Mouse (Mus musculus) c-Kit-positive CD71-negative TER-119-negative erythroid progenitor cells, embryonic 14.5 days (primary cell): Measurements from ENCODE around the gene Itpripl1.
A peak's percentile ranks its signal among the peaks of the same experiment; 100 is the strongest.
"Not testable (repeated sequence)": the region's sequence is repeated elsewhere in the genome, so short reads cannot be mapped to it uniquely, and the experiment has no call there.

Experiments used
- DNase-seq: peaks from one replicate; pipeline ENCODE4 v3.0.0-alpha.2; 2013; ENCODE audit warnings: low read depth

The Itpripl1 gene

DNA sequence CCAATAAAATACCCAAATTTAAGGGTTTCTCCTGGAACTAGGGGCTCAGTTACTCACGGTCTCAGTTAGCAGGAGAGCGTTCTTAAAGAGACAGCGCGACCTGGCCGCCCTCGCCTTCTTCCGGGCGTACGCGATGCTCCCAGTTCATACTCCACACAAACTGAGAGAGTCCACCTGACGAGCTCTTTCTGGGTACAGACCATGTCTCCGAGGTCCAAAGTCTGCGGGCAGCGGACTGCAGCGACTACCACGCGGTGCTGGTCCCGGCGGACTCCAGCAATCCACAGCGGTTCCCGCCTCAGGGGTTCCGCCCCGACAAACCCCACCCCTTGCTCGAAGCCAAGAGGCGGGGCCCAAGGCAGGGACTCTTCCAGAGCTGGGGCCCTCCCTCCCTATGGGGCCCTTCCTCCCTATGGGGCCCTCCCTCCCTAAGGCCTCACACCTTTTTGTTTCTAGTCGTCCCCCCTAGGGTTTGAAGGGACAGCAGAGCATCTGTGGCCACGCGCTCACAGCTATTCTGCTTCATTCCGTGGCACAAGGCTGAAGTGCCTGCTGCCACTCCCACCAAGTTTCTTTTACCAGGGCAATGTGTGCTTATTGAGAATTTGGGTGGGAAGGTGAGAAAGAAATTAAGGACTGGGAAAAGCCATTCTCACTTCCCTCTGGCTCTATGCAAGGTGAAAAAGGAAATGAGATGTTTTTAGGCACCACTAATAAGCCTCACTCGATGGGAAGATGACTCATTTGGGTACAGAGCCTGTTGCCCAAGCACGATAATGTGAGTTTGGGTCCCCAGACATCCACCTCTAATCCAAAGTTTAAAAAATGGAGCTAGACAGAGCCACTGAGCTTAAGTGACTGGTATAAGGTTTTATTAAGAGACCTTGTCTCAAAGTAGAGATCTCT lies at the start of gene Itpripl1:
Gene Itpripl1, minus strand, starts transcription at position 285 of the 906 bp plus-strand sequence.
- peak; percentile 56 for DNase-seq

DNA sequence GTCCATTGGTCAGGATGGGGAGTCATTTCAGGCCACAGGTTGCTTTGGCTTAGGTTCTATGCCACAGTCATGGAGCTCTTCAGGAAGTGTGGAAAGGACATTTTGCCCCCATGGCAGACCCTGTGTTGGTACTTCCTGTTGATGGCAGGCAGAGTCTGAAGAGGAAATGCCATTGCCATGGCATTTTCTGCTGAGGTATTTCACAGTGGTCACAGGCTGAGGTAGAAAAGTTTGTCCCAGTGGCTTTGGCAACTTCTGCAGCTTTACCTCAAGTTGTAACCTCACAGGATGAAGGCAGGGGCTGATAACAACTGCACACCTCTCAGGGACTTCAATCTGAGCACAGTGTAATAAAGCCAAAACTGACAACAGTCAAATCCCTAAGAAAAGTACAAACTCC lies 46.3 kb upstream of the Itpripl1 start:
- no peak for DNase-seq

DNA sequence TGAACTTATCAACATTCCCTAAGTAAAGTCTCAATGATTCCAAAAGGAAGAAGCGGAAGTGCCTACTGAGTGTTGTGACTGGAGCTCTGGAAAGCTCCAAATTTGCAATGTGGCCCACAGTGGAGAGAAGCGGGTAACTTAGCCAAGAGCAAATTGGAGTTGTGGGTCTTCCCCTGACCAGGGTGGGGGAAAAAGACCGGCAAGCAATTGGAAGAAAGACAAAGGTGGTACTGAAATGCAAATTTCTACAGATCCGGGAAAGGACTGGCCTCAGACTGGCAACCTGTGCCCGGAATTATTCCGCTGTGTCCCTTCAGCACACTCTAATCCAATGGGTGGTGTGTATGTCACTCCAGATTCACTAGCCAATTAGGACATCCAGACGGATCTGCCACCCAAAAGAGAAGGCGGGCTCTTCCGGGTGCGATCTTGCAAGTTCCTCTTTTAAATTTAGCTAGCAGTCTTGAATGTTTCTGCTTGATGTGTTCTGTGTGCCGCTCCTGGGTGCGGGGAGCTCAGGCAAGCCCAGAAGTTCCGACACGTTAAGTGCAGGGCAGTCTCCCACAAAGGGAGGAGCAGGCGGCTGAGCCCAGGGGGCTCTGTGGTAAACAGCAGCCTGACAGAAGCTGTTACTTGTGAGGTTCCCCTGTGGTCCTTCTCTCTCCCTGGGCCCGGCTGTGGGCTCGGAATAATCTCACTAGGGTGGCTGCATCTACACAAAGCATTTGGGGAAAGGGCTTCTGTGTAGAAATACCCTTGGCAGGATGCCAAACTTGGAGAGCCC lies 39.5 kb upstream of the Itpripl1 start:
- peak; percentile 80 for DNase-seq

DNA sequence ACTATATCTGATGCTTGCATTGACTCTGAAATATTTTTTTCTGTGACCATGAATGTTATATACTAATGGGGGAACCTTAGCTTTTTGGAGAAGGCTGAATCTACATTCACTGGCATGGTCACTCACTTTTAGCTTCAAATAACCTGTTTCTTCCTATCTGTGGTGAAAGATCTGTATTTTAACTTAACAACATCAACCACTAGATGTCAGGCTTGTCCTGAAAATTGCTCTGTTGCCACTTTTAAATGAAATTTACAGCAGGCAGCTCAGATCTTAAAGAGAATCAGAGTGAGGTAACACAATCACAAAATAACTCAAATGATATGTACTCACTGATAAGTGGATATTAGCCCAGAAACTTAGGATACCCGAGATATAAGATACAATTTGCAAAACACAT lies 23.0 kb upstream of the Itpripl1 start:
- DNase-seq: not testable (repeated sequence)

DNA sequence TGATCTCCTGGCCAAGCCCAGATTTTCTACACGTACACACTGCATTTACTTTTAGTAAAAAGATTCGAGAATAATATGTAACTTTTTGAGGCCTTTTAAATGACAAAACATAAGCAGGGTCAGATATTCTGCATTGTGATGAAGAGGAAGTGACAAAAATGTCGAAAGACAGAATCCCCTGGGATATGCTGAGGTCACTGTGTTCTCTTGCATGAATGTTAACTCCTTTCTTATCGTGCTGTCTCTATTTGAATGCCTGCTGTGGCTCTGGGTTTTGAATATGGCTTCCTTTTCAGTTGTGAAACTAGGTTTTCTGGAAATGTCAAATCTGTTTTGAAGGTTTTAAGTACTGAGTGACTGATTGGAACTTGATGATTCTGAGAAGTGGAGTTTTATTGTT lies 22.4 kb upstream of the Itpripl1 start:
- DNase-seq: no peak

DNA sequence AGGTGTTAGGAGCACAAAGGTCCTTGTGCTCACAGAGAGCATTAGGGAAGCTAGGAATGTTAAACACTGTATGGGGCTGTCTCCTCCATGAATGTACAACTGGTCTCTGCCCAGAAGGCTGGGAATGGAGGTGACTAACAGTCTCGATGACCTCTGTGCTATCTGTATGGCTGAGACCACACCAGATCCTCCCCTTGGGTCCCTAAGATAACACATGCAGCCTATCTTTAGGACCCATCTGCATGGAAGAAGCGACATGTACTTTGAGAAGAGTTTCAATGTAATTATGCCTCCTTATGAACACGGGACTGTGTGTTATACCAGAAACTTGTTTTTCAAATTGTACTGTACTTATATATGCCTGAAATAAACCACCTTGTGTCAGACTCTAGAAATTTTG lies 2.5 kb upstream of the Itpripl1 start:
- no peak for DNase-seq

DNA sequence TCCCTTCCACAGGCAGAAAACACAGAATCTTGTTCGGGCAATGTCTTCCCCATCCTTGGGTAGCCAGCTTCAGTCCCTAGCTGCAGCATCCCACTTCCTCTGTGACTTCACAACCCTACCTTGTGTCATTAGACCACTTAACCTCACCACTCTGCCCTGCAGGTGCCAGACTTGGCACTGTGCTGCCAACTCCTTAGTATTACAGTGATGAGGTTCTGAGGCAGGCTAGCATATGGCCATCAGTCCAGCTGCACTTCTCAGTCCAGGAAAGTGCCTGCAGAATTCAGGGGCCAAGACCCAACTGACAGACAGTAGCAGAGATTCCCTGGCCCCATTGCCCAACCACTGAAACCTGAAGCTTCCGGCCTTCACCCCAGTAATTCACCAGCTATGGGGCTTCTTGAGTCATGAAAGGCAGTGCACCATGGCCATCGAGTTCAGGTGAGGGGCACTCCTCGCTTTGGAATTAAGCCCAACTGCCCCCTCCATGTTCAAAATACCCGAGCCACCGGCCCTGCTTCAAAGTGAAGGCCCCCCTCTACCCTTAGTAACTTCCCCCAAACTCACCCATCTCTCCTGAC lies 575 bp downstream of the Itpripl1 start:
- no peak for DNase-seq

DNA sequence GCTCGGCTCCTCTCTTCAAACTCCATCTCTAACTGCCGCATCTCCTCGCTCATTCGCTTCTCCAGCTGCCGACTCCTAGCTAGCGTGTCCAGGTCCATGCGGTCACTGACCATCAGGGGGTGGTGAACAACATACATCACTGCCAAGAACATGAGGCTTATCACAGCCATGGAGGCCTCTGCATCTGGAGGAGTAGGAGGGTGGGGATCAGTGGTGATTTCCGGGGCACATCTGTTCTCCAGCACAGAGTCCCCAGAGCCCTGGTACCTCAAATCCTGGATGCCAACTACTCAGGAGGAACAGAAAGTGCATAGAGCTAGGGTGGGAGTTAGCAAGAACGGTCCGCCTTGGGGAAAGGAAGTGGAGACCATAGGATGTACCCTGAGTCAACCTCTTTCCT lies 1.2 kb downstream of the Itpripl1 start:
- DNase-seq: no peak

DNA sequence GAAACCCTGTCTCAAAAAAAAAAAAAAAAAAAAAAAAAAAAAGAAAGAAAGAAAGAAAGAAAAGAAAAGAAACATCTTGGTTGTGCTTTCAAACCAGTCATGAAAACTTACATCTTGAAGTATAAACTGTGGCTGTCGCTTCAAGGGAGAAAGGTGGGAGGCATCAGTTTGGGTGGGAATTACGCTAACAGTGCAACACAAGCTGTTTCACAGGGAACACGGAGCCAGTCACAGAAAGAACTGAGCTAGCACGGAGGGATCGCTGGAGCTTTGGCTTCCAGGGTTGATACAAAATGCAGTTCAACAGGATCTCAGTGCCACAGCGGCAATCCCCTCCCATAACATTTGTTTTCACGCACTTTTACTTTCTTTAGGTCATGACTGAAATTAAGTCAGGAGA lies 3.2 kb downstream of the Itpripl1 start:
- DNase-seq: no peak

DNA sequence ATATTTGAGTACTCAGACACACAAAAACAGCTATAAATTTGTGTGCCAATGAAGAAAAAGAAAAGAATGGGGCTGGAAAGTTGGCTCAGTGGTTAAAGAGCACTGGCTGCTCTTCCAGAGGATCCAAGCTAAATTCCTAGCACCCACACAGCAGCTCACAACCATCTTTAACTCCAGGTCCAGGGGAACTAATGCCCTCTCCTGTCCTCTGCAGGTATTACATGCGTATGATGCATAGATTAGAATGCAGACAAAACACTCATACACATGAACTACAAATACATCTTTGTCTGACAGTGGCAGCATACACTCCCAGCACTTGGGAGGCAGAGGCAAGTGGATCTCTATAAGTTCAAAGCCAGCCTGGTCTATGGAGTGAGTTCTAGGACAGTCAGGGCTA lies 3.6 kb downstream of the Itpripl1 start:
- no peak for DNase-seq

DNA sequence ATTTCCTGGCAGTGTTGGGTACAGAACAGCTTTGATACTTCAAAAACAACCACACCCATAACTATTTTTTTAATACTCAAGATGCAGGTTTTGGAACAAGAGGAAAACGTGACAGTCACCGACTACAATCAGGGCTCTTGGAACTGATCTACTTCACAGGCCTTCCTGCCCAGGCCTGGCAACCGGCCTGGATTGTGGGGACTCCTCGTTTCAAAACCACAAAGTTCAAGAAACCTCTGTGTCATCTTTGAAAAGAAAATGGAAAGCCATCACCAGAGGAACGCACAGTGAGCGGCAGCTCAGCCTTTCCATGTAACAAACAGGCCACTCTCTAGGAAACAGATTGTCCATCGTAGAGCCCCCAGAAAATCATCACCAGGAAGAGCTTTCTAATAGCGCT lies 4.1 kb downstream of the Itpripl1 start:
- no peak for DNase-seq

DNA sequence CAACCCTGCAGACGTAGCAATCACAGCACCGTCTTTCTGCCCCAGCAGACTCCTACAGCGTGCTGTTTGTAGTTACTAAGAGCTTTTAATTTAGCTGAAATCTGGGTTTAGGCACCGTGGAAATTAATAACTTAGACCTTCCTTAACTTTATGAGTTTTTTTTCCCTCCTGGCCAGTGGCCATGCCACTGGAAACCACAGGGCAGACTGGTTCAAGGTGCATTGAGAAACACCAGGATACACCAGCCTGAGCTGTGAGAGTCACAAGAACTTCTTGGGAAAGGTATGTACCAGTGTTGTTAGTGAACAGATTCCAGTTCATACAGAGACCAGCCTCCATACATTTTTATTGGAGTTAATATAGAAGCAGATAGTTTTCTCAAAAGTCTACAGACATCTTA lies 4.8 kb downstream of the Itpripl1 start:
- no peak for DNase-seq

DNA sequence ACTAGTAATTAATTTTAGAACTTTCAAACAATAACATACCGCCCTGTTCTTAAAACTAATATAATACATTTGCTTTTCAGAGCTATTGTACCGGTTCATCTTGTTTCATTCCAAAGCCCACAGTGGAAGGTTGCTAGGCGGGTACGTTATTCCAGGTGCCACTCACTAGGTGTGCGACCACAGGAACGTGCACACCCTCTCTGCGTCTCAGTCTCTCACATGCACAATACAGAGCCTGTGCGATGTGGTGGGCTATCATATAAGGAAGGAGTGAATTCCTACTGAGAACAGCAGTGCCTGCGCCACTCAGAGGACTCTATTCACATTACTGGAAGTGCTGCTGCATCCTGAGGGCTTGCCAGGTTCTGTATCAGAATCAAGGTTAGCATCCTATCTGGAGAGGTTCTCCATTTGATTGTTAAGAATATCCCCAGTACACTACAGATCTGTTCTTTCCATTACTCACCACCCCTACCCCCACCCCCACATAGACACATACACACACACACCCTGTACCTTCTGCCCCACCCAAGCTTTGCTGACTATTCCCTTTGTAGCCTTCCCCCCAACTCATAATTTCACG lies 5.3 kb downstream of the Itpripl1 start:
- DNase-seq: no peak

DNA sequence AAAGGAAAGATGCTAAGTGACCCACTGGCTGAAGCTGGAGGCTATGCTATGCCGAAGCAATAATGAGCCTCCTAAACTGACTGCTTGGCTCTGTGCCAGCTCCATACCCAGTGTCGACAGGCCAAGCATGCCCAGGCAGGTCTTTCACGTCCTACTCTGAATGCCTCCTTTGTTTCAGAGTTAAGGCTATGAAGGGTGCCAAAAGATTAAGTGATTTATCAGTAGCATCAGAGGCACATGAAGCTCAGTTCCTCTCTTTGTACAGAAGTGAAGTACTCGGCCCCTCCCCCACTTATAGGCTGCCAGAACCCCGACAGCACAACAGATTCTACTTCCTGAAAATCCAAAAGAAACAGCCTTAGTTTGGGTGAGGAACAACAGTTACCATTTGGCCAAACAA lies 6.3 kb downstream of the Itpripl1 start:
- DNase-seq: no peak

DNA sequence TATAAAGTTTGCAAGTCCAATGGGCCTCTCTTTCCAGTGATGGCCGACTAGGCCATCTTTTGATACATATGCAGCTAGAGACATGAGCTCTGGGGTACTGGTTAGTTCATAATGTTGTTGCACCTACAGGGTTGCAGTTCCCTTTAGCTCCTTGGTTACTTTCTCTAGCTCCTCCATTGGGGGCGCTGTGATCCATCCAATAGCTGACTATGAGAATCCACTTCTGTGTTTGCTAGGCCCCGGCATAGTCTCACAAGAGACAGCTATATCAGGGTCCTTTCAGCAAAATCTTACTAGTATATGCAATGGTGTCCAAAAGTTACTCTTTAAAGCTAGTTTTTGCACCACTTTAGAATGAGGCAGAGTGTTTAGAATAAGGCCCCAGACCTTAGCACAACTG lies 8.0 kb downstream of the Itpripl1 start:
- not testable (repeated sequence) for DNase-seq

DNA sequence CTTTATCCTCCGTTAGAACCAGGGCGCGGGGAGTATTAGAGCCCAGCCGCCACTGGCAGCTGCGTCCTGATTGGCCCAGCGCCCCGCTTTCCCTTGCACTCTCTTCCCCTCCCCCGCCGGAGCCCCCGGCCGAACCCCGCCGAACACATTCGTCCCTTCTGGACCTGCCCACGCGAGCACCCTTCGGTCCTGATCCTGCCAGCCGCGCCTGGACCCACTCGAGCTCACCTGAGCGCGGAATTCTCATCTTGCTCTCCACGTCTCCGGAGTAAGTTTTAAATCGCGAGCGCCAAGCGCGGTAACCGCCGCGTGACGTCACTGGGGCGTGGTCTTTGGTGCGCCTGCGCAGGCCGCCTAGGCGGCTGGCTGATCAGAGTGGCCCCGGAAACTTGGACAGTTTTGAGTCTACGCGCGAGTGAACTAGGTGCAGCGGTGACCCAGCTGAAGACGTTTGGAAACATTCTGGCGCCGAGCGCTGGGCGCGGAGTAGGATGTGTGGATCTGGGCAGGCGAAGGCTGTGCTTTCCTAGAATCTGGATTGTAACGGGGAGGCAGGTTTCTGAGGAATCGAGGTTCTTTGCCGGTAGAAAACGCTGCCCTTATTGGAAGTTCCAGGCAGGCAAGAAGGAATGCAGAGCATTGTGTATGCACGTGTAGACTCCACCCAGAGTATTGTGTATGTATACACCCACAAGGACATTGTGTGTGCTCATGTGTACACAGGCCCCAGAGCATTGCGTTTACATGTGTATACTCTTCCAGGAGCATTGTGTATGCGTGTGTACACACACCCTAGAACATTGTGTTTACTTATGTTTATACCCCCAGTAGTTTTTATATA lies 9.4 kb downstream of the Itpripl1 start, which contains the start of gene Ncaph:
Gene Ncaph, minus strand, starts transcription at position 334 of the 841 bp plus-strand sequence.
- peak; percentile 77 for DNase-seq

DNA sequence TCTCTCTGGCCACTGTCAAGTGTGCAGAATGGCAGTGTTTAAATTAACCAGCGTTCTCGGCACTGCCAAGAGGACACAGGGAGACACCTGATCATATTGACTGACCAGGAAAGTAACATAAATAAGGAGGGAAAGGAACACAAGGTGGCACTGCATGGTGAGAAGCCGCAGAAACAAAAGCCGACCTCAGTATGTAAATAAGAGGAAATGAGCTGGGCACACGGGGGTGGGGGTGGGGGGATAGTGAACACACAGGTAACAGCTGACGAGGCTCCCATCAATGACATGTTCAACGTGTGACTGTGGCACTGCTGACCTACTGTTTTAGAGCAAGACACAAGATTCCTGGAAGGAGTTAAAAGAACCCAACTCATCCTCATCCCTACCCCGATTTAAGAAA lies 11.9 kb downstream of the Itpripl1 start:
- DNase-seq: no peak

DNA sequence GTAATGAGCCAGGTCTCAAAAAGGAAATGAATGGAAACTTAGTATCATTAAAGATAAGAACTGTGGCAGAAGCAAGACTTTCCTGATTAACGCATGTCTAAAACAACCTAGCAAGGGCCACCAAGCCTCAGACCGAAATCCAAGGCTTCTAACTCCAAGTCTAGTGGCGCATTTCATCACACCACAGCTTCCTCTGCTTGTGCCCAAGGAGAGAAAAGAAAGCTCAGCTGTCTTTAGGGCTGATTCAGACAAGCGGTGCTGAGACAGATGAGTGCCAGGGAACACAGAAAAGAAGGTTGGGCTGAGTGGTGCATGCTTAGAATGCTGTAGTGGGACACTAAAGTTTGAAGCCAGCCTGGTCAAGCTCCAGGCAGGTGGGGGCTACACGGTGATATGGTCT lies 14.3 kb downstream of the Itpripl1 start:
- DNase-seq: no peak

DNA sequence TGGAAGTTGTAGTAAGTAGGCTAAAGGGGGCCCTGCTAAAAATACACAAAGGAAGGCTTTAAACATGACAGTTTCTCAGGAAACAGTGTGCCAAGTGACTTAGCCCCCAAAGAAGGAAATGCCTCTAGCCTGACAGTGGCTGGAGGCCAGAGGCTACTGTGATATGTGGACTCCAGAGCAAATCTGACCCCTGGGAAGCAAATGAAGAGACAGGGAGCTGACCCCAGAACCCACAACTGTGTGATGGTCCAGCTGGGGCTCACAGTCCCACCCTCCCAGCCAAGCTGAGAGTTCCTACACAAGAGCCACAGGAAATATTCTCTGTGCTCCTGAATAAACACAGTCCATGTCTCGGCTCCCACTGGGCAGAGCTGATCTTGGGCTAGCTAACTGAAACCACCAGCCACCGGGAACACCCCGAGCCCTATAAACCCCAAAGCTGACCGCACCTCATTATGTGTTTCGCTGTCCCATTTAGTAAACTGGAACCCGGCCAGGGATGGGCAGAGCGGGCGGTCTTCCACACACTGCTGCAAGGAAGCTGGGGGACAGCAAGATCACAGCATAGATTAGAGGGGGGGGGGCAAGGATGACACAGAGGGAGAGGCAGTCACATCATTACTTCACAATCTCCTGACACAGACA lies 21.5 kb downstream of the Itpripl1 start:
- DNase-seq: no peak

DNA sequence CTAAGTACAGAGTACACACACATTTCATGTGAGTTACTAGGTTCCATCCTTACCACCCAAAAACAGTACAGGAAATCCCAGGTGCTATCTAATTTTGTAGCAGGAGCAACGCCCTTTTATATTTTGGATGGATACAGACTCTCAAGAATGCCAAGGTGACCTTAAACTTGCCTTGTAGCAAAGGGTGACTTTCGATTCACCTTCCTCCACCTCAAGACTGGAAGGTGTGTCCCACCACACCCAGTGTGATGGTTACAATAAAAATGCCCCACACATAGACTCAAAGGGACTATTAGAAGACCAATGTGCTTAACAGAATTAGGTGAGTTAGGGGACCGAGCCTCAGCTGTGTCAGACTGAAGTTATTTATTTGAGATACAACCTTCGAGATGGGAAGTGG lies 34.3 kb downstream of the Itpripl1 start:
- no peak for DNase-seq

DNA sequence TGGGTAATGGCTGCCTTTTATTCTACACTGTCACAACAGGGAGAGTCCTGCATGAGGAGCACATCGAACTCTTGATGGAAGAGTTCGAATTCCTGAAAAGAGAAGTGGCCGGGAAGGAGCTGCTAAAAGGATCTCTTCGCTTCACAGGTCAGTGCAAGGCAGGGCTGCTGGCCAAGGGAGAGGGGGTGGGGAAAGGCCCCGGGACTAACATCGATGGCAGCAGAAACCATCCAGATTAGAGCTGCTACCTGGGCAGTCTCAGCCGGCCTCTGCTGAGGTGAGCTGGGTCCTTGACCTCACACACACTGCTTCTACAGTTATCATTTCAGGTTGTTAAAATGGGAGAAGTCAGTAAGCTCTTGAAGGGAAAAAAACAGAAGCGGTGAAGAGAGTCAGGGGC lies 51.2 kb downstream of the Itpripl1 start:
- no peak for DNase-seq
